Mouse (Mus musculus) urinary bladder, postnatal 36 days (tissue): Measurements from ENCODE around the gene Avpr1b.
"Not testable (repeated sequence)": the region's sequence is repeated elsewhere in the genome, so short reads cannot be mapped to it uniquely, and the experiment has no call there.

Experiments used
- DNase-seq, 2 experiments: peaks; one replicate each; pipeline ENCODE4 v3.0.0; 2022; ENCODE audit warnings: low spot score in 2 of 2, mixed read lengths in 1 of 2

The Avpr1b gene

GRCm38 (mm10) chr1:131619348-131619747, 20.3 kb downstream of the Avpr1b start:
- DNase-seq = no peak

DNA sequence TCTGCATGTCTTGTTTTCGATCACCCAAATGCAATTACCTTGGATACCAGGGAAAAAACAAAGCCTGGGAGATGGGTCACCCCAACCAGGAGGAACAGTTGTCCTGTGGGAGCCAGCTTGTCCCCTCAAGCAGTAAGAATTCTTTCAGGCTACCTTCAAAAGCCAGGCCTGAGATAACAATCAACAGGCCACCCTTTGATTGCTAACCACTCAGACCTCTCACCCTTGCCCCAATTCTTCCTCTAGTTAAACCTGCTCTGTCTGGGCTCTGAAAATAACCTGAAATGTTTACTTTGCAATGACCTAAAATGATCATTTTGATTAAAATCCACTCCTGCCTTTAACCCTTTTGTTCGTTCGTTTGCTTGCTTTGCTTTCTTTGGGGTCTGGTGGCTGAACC, 24.6 kb downstream of the Avpr1b start:
- peak; percentile 34 to 53 for DNase-seq

- no peak for DNase-seq
Observed at GRCm38 (mm10) chr1:131624175-131624835, 25.3 kb downstream of the Avpr1b start.

- DNase-seq = no peak
Observed at GRCm38 (mm10) chr1:131626200-131626599, 27.2 kb downstream of the Avpr1b start.

DNA sequence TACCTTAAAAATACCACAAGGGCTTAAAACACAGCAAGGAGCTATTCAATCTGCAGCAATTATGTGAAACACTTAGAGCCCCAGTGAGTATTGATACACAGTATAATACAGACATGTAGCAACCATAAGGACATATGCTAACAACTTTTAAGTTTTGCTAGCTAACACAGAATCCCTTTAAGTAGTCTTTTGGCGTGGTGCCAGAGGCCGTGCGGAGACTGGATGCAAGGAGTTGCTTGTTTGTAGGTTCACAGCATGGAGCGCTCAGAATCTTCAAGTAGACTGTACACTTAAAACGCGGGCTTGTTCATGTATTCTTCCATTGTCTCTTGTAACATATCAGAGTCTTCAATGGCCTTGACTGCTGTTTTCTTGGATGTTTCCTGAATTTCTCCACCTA, 33.2 kb downstream of the Avpr1b start:
- not testable (repeated sequence) for DNase-seq

- DNase-seq = no peak
Observed at GRCm38 (mm10) chr1:131634495-131634894, 35.5 kb downstream of the Avpr1b start.

DNA sequence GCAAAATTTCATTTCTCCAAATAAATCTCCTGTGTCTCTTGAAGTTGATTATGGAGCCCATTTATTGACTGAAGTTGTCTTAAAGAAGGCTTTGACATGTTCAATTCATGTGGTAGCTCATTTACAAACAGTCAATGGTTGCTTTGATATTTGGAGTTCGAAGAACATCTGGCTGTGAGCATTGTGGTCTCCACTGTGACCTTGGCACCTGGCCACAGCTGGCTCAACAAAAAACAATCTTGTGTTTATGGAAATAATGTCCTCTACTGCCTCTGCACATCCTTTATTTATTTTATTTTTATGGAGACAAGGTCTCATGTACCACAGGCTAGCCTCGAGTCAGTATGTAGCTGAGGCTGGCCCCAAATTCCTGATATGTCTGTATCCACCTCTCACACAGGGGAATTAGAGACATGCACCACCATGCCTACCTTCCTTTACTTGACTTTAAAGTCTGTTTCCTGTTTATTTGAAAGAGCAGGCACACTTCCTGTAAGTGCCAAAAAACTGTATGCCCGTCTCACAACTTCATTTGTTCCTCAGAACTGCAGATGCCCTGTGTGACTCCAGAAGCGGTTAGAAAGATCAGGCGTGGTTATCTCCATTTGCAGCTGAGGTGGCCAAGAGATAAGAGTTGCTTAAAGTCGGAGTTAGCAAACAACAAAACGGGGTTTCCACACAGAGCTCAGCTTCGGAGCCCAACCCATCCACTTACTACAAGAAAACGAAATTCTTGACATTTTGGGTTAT, 38.9 kb downstream of the Avpr1b start, which contains the start of gene Ctse:
Gene Ctse, plus strand, starts transcription at position 516 of the 750 bp plus-strand sequence.
- DNase-seq = no peak

- DNase-seq = no peak
Observed at GRCm38 (mm10) chr1:131638541-131639421, 39.7 kb downstream of the Avpr1b start.

DNA sequence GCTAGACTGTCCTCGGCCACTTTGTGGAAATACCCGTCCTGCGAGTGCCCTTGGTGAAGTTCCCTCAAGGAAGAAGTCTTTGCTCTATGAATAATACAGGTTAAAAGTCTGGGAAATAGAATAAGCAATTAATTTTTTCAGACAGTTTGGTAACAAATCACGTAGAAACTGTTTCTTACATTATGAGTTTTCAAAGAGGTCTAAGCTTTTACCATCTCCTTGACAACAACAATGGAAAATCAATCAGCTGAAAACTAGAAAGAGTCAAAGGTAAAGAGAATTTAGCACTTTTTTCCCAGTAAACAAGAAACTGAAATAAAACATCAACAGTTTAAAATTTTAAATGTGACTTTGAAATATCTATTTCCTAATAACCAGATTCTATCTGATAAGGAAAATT, 41.0 kb downstream of the Avpr1b start:
- no peak for DNase-seq

- DNase-seq = no peak
Observed at GRCm38 (mm10) chr1:131641565-131641964, 42.5 kb downstream of the Avpr1b start.

- DNase-seq = no peak
Observed at GRCm38 (mm10) chr1:131642251-131642650, 43.2 kb downstream of the Avpr1b start.

- no peak for DNase-seq
Observed at GRCm38 (mm10) chr1:131652670-131653443, 53.8 kb downstream of the Avpr1b start.

DNA sequence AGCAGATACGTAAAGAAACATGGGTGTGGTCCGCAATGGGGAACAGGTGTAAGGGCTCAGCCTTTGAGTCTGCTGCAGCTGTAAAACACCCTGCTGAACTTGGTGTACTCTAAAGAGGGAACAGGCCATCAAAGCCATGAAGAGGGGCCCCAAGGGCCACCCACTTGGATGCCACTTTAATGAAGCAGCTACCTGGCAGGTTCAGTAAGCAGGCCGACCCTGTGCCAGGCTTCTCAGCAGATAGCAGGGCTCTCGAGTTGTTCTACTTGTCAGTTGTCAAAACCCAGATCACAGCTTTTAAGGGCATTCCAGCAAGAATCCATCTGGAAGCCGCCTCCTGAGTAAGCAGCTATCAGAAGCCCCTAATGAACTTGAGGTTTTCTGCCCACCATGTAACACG, 56.6 kb downstream of the Avpr1b start:
- DNase-seq = no peak

DNA sequence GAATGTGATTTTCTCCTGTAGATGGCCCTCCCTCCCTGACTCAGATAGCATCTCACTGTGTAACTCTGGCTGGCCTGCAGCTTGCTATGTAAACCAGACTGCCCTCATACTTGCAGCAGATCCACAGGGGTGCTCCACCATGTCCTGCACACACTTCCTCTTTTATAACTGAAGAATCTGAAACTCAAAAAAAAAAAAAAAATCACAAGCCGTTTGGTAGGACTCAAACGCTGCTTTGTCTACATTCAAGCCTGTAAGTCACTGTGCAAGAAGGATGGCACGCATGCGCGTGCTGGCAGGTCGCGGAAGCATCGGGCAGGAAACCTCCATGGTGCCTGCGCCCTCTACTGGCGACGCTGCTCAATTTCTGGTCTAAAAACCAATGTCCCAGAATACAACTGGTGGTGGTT, 58.9 kb downstream of the Avpr1b start:
- peak; percentile 86 to 90 for DNase-seq

- DNase-seq = no peak
Observed at GRCm38 (mm10) chr1:131659512-131660085, 60.6 kb downstream of the Avpr1b start.

DNA sequence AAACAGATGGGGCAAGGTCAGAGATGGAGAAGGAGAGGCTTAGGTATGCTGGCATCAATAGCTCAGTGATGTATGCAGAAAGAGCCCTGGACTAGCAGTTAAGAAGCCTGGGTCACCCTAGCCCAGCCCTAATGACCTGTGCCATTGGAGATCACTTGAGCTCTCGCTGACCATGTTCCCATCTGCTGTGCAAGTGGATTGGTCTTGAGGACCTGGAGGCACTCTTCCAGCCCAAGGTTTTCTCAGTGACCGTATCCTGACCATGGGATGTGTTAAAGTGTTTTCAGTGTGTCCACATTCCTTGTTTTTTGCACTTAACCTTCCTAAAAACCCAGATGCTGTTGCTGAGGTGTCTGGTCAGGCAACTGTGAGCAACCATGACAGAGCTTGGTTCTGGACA, 61.2 kb downstream of the Avpr1b start:
- no peak for DNase-seq

GRCm38 (mm10) chr1:131660716-131661472, 61.9 kb downstream of the Avpr1b start:
- no peak for DNase-seq
